Mouse (Mus musculus): ENCODE data around the gene Rbm47. TPM values are rescaled to one million over a fixed set of nuclear protein-coding genes. Genes with fewer than 3 reads are reported as not detected.

The Rbm47 gene
- polyA plus RNA-seq, 1 experiment from 2014 or later: 70.7 TPM

DNA sequence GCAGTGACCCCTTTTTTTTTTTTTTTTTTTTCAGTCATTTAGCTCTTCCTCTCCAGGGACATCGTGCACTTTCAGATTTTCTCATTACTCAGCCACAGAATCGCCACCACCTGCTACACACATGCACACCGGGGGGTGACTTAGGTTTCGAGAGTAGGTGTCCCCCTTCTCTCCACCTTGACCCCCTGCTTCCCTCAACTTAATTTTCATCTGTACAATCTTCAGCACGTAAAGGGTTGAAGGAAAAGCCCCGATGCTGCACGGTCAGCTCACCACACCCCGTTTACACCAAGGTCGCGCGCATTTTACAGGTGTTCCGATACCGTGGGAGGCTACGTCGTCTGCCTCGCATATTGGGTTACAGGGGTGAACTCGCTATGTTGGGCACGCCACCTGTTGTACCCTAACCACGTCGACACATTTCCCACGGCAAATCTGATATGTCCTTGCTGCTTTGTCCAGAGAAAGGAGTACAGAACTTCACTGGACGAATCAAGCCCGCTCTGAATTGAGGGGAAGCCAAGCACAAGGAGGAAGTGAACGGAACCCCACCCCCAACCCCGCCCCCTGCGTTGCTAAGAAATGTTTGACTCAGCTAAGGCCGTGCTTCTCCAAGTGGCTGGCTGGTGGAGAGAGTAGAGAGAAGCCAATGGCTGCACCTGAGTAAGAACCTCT, 103.3 kb downstream of the Rbm47 start:
- Histone ChIP-seq H3K4me1 (replicated peaks; ENCODE audit: control insufficient read depth, insufficient read depth) (no peaks in the 10 kb centered on the region), H3K27ac (replicated peaks) (peak overlapping the region; percentile 70), H3K4me2 (replicated peaks; ENCODE audit: low read depth) (peak overlapping the region; percentile 70), H3K9me3 (ENCODE audit: control insufficient read depth, low read length) (no peaks in the 10 kb centered on the region), H3K9ac (ENCODE audit: low read length) (peak overlapping the region; percentile 41), H3K36me3 (ENCODE audit: control insufficient read depth, insufficient read depth, low read length) (no peaks in the 10 kb centered on the region), H3K4me3 (ENCODE audit: low read depth, low read length) (peak overlapping the region; percentile 42), H3K27me3 (ENCODE audit: control insufficient read depth, insufficient read depth, low read length) (no peaks in the 10 kb centered on the region)
- TF ChIP-seq CTCF (IDR thresholded peaks at IDR 0.05; ENCODE audit: low read depth): 0 out of 2 replicates have a peak, but pooled peaks have one; percentile 6
- no peak for TF ChIP-seq EP300 (optimal IDR thresholded peaks at IDR 0.05)
- 3% methylated on average over 27 of the region's 27 CpGs for WGBS
- peak; percentile 92 for DNase-seq (ENCODE audit: low spot score)
- ATAC-seq (ENCODE audit: low FRiP score, low TSS enrichment): peak; percentile 88

DNA sequence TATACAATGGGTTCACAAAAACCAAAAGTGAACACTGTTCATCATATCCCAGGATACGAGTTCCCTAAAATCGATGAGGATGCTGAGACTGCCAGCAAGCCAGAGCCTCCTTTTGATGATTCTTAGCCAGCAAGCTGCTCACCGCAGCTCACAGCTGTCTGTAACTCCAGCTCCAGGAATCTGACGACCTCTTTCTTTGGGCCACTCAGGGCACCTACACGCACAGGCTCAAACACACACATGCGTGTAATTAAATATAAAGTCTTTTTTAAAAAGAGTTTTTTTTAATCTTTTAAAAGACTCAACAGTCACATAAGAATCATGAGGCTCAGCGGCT, 103.8 kb downstream of the Rbm47 start:
- Histone ChIP-seq H3K4me1 (replicated peaks; ENCODE audit: control insufficient read depth, insufficient read depth) (no peaks in the 10 kb centered on the region), H3K4me3 (ENCODE audit: low read depth, low read length) (peak overlapping the region; percentile 42; the same call in 1 of the 2 replicates), H3K27me3 (ENCODE audit: control insufficient read depth, insufficient read depth, low read length) (no peaks in the 10 kb centered on the region), H3K9ac (ENCODE audit: low read length) (no peak overlapping the region), H3K27ac (replicated peaks) (peak overlapping the region; percentile 70; the same call in 1 of the 2 replicates), H3K4me2 (replicated peaks; ENCODE audit: low read depth) (peak overlapping the region; percentile 70), H3K9me3 (ENCODE audit: control insufficient read depth, low read length) (no peaks in the 10 kb centered on the region), H3K36me3 (ENCODE audit: control insufficient read depth, insufficient read depth, low read length) (no peaks in the 10 kb centered on the region)
- ATAC-seq (ENCODE audit: low FRiP score, low TSS enrichment) (no peak), DNase-seq (ENCODE audit: low spot score) (no peak)
- WGBS: 30% methylated on average over 7 of the region's 7 CpGs
- TF ChIP-seq CTCF (IDR thresholded peaks at IDR 0.05; ENCODE audit: low read depth) (no peak), EP300 (optimal IDR thresholded peaks at IDR 0.05) (no peak)

DNA sequence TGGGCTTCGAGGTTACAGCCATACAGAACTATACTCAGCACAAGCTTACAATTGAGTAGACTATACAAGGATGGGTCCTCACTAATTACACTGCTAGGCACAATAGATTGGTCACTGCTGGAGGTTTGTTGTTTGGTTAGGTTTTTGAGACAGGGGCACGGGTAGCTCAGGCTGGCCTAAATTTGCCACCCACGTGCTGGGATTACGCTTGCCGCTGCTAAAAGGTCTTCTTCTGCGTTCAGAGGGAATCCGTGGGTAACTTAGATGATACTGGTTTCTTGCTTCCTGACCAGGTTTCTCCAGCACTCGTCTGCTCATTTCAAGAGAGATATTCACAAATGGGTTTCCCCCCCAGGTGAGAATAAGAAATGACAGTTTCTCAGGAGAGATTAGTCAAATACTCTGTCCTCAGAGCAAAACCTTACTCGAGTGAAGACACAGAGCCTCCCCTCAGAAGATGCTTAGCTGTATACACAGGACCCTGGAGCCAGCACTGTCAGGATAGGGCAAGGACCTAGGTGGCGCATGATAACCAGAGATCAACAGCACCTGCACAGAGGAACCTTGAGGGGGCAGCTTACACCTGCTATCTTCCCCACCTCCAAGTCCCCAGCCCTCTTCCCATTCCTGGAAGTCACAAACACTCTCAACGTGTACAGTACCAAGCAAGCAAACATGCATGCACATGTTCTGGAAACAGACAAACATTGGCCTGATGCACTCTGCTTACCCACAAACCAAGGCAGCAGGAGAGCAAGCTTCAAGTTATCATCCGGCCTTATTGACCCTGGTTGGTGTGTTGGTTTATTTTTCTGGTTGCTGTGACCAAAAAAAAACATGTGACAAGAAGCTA, 104.6 kb downstream of the Rbm47 start:
- no peak overlapping the region for H3K27ac ChIP-seq (replicated peaks)
- H3K9me3 ChIP-seq (ENCODE audit: control insufficient read depth, low read length): no peaks in the 10 kb centered on the region
- DNase-seq (ENCODE audit: low spot score): no peak
- ATAC-seq (ENCODE audit: low FRiP score, low TSS enrichment): no peak
- no peaks in the 10 kb centered on the region for H3K27me3 ChIP-seq (ENCODE audit: control insufficient read depth, insufficient read depth, low read length)
- no peak overlapping the region for H3K9ac ChIP-seq (ENCODE audit: low read length)
- H3K4me2 ChIP-seq (replicated peaks; ENCODE audit: low read depth): no peak overlapping the region
- H3K4me1 ChIP-seq (replicated peaks; ENCODE audit: control insufficient read depth, insufficient read depth): no peaks in the 10 kb centered on the region
- WGBS: 74% methylated on average over 12 of the region's 12 CpGs
- TF ChIP-seq EP300 (optimal IDR thresholded peaks at IDR 0.05) (no peak), CTCF (IDR thresholded peaks at IDR 0.05; ENCODE audit: low read depth) (peak; percentile 32)
- H3K4me3 ChIP-seq (ENCODE audit: low read depth, low read length): no peak overlapping the region
- H3K36me3 ChIP-seq (ENCODE audit: control insufficient read depth, insufficient read depth, low read length): no peaks in the 10 kb centered on the region

DNA sequence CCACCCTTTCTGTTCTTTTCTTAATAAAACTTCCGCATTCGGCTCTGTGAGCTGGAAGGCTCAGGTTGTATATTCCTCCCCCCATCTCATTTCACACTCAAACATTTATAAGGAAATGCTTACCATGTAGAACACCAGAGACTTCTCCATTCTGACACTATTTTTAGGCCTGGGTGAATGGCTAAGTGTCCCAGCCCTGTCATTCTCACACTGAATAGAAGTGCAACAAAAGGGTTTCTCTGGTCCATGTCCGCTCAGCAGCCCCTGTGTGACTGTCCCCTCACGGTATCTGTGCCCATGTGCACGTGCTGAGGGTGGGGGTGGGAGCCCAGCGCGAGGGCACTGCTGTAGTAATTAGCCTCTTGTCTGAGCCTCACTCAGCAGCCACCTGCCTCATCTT, 105.7 kb downstream of the Rbm47 start:
- no peak for ATAC-seq (ENCODE audit: low FRiP score, low TSS enrichment)
- H3K4me3 ChIP-seq (ENCODE audit: low read depth, low read length): no peak overlapping the region
- no peaks in the 10 kb centered on the region for H3K9me3 ChIP-seq (ENCODE audit: control insufficient read depth, low read length)
- H3K36me3 ChIP-seq (ENCODE audit: control insufficient read depth, insufficient read depth, low read length): no peaks in the 10 kb centered on the region
- DNase-seq (ENCODE audit: low spot score): no peak
- H3K27me3 ChIP-seq (ENCODE audit: control insufficient read depth, insufficient read depth, low read length): no peaks in the 10 kb centered on the region
- WGBS: 55% methylated on average over 7 of the region's 7 CpGs
- no peak overlapping the region for H3K27ac ChIP-seq (replicated peaks)
- TF ChIP-seq EP300 (optimal IDR thresholded peaks at IDR 0.05) (no peak), CTCF (IDR thresholded peaks at IDR 0.05; ENCODE audit: low read depth) (no peak)
- no peak overlapping the region for H3K4me2 ChIP-seq (replicated peaks; ENCODE audit: low read depth)
- H3K4me1 ChIP-seq (replicated peaks; ENCODE audit: control insufficient read depth, insufficient read depth): no peaks in the 10 kb centered on the region
- H3K9ac ChIP-seq (ENCODE audit: low read length): no peak overlapping the region

DNA sequence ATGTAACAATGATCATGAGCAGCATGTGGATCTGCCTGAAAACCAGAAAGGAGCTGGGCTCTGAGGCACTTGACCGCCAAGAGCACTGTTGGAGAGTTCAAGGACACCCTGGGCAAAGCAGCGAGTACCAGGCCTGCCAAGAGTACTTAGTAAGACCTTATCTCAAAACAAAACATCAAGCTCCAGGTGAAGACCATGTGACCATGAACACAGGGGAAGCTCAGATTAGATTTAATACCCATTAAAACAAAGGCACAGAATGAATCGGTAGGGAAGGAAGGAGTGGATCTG, 110.0 kb downstream of the Rbm47 start:
- H3K4me3 ChIP-seq (ENCODE audit: low read depth, low read length): no peak overlapping the region
- no peaks in the 10 kb centered on the region for H3K4me1 ChIP-seq (replicated peaks; ENCODE audit: control insufficient read depth, insufficient read depth)
- no peaks in the 10 kb centered on the region for H3K36me3 ChIP-seq (ENCODE audit: control insufficient read depth, insufficient read depth, low read length)
- 0 out of 2 replicates have a peak overlapping the region, but pooled peaks have one; percentile 13 for H3K27ac ChIP-seq (replicated peaks)
- no peak overlapping the region for H3K9ac ChIP-seq (ENCODE audit: low read length)
- 66% methylated on average over 3 of the region's 3 CpGs for WGBS
- H3K27me3 ChIP-seq (ENCODE audit: control insufficient read depth, insufficient read depth, low read length): no peaks in the 10 kb centered on the region
- H3K9me3 ChIP-seq (ENCODE audit: control insufficient read depth, low read length): no peaks in the 10 kb centered on the region
- 0 out of 2 replicates have a peak, but pooled peaks have one; percentile 38 for ATAC-seq (ENCODE audit: low FRiP score, low TSS enrichment)
- DNase-seq (ENCODE audit: low spot score): no peak
- TF ChIP-seq CTCF (IDR thresholded peaks at IDR 0.05; ENCODE audit: low read depth) (no peak), EP300 (optimal IDR thresholded peaks at IDR 0.05) (no peak)
- no peak overlapping the region for H3K4me2 ChIP-seq (replicated peaks; ENCODE audit: low read depth)

All from stomach, postnatal 0 days (tissue).